Mouse (Mus musculus) heart, postnatal 25 days (tissue): ENCODE measurements around the gene Gpr88. TPM values are rescaled to one million over a fixed set of nuclear protein-coding genes. Genes with fewer than 3 reads are reported as not detected.

Experiments
- DNase-seq: peaks from one replicate; pipeline ENCODE4 v3.0.0; 2022; ENCODE audit warnings: low spot score
- intact Hi-C: fragments of 180-260 bp; cut with DNase I; formaldehyde crosslinking; loops from one replicate; pipeline ENCODE4 v1.15.1; 2025
- total RNA-seq, 2 experiments: library from RNA; stranded (reverse); gene quantifications; 2 replicates each; pipeline ENCODE4 v1.2.3; 2021

Gene Gpr88
- total RNA-seq, 2 experiments from 2014 or later: 0.75 TPM; not detected in 1

DNA sequence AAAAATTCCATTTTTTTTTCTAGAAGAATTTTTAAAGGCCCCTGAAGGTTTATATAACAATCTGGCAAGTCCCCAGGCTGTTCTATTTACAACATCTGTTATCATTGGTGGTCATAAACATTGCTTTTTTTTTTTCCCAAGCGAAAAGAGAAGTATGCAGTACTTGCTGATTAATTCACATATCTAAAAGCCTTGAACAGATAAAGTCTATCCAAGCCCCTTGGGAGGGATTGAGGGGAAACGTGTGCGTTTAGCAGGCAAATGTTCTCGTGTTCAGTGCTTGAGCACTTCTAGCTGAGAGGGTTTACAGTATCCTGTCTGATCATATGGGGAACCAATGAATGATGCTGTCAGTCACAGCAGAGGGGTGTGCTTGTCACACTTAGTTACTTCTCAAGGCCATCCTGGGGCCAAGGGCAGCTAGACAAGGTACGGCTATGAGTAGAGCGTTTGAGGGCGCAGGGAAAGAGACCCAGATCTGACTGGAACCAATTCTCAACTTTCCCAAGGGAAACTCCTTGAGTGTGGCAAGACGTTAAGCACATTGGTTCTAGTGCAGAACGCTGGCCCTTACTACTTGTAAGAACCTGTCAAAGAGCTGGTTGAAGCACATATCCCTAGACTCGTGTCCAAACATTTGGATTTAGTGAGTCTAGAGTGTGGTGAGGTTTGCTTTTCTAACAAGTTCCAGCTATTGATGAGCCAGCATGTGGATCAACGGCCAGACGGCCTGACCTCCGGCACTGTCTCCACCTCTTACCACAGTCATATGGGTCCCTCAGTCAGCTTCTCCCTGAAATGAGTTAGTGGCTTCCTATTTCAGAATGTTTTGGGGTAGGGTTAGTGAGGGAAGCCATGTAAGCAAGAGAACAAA lies 47.7 kb downstream of the Gpr88 start:
- intact Hi-C loops: no loop called here
- no peak for DNase-seq

GRCm38 (mm10) chr3:116204643-116205042 lies 48.7 kb downstream of the Gpr88 start:
- intact Hi-C loops: no loop called here
- no peak for DNase-seq

DNA sequence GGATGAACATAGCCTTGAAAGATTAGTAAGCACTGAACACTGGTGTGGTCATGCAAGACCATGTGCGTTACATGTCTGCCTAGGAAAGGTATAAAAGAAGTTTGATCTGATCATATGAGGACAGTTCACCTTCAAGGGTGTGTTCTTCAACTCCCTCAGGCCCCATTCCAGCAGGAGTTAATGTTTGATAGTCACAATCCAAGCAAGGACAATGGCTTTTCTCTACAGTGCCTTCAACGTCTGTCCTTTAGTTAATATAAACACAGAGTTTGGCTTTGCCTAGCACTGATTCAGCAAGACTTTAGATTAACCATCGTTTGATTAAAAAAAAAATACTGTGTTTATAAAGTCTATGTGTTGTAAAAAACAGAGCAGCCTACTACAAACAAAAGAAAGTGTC lies 49.4 kb downstream of the Gpr88 start:
- no peak for DNase-seq
- intact Hi-C loops: no loop called here

DNA sequence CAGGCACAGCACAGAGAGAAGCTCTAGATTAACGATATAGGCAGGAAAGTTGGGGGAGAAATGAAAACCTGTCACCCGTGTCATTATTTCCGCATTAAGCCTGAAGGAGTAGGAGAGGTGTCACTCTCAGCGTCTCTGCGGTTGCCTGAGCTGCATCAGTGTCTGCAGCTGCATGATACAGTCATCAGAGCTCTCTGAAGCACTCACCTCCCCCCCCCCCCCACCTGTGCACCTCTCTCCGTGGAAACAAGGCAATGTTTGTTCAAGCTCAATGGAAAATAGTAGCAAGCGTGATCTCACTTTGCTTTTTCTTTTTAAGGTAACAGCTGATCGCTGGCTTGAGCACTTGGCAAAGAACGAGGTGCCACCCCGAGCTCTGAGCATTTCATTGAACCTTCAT lies 53.2 kb downstream of the Gpr88 start:
- intact Hi-C loops: no loop called here
- no peak for DNase-seq

Other genes with a start within 250 kb of the Gpr88 start
- 10 to 100 TPM; 14.9 to 18.7 TPM for gene Slc30a7, start 246.1 kb downstream of the Gpr88 start, total RNA-seq
- 10 to 100 TPM; 13.2 to 14.9 TPM for gene Extl2, start 246.0 kb downstream of the Gpr88 start, total RNA-seq
- gene Vcam1, start 123.8 kb downstream of the Gpr88 start, total RNA-seq: 10 to 100 TPM; 14.7 to 17.1 TPM
- 1 to 10 TPM; 3.7 to 4.2 TPM for gene Cdc14a, start 170.5 kb upstream of the Gpr88 start, total RNA-seq